Mouse (Mus musculus) kidney, embryonic 16.5 days (tissue): ENCODE measurements around the gene Prrt2. TPM values are rescaled to one million over a fixed set of nuclear protein-coding genes. Genes with fewer than 3 reads are reported as not detected.

ENCODE experiments used
- ATAC-seq: fragments of 200-750 bp; cut with Nextera tagmentation; 2 replicates; pipeline ENCODE4 v1.8.0; 2017; ENCODE audit warnings: moderate TSS enrichment; ENCODE audit not compliant: low FRiP score, low TSS enrichment
- H3K27ac ChIP-seq: fragments of 300-500 bp; sonication (generic); 2 replicates; pipeline ENCODE4 v1.5.1; 2014; ENCODE audit warnings: low read length
- H3K27me3 ChIP-seq: fragments of 300-500 bp; sonication (generic); 2 replicates; pipeline ENCODE4 v1.6.1; 2014; ENCODE audit warnings: low read length, control low read depth, mixed read lengths; ENCODE audit not compliant: insufficient read depth
- H3K36me3 ChIP-seq: fragments of 300-500 bp; sonication (generic); 2 replicates; pipeline ENCODE4 v1.6.1; 2014; ENCODE audit warnings: low read length, control low read depth, mixed read lengths; ENCODE audit not compliant: insufficient read depth
- H3K4me1 ChIP-seq: fragments of 300-500 bp; sonication (generic); 2 replicates; pipeline ENCODE4 v1.6.1; 2014; ENCODE audit warnings: low read length, control low read depth, mixed read lengths; ENCODE audit not compliant: insufficient read depth
- H3K4me2 ChIP-seq: fragments of 300-500 bp; sonication (generic); replicated peaks from 2 replicates; pipeline ENCODE4 v1.6.1; 2014; ENCODE audit warnings: low read depth, low read length
- H3K4me3 ChIP-seq: fragments of 300-500 bp; sonication (generic); 2 replicates; pipeline ENCODE4 v1.5.1; 2014; ENCODE audit warnings: mild to moderate bottlenecking, low read length
- H3K9ac ChIP-seq: fragments of 300-500 bp; sonication (generic); replicated peaks from 2 replicates; pipeline ENCODE4 v1.6.1; 2014; ENCODE audit warnings: low read length
- H3K9me3 ChIP-seq: fragments of 300-500 bp; sonication (generic); 2 replicates; pipeline ENCODE4 v1.6.1; 2016; ENCODE audit warnings: low read length, control low read depth
- WGBS: fragments of 180-500 bp; shearing (Covaris S2); extraction: QIAGEN DNeasy Blood & Tissue Kit; methylation state at CpG from one replicate; pipeline ENCODE4 v1.1.7; 2014; 5-methylcytosine and 5-hydroxymethylcytosine counted together
- polyA plus RNA-seq: library from polyadenylated mRNA; unstranded; fragments of >200 nt; fragmentation: Nextera tagmentation; extraction: Ambion mirVana; gene quantifications from 2 replicates; pipeline ENCODE4 v1.2.1, GENCODE M21; 2015

Prrt2 gene
- polyA plus RNA-seq, 1 experiment from 2014 or later: 6.0 TPM

DNA sequence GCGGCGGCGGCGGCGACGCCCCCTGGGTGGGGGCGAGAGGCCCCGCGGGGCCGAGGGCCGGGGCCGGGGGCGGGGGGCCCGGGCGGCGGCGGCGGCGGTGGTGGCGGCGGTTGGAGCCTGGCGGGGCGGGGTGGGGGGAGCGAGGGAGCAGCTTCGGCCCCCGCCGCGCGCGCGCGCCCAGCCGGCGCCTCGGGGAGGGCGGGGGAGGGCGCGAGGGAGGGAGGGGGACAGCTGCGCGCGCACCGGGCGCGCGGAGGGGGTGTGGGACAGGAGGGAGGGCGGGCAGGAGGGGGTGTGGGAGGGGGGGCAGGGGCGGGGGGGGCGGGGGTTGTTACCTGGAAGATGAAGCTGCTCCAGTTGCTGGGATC, 5.6 kb upstream of the Prrt2 start:
- H3K9ac ChIP-seq: peak overlapping the region; percentile 97
- H3K4me1 ChIP-seq: peaks cover 43% of the 10 kb centered on the region
- H3K36me3 ChIP-seq: peaks cover 54% of the 10 kb centered on the region
- peak overlapping the region; percentile 95 for H3K4me3 ChIP-seq
- no peak for ATAC-seq
- H3K27ac ChIP-seq: peak overlapping the region; percentile 99
- peak overlapping the region; percentile 87 for H3K4me2 ChIP-seq
- WGBS: no CpG with 5 or more reads among the region's 48 CpGs
- no peaks in the 10 kb centered on the region for H3K9me3 ChIP-seq
- H3K27me3 ChIP-seq: no peaks in the 10 kb centered on the region

GRCm38 (mm10) chr7:127026161-127026600, 5.2 kb upstream of the Prrt2 start:
- Histone ChIP-seq H3K9me3 (no peaks in the 10 kb centered on the region), H3K4me3 (peak overlapping the region; percentile 95), H3K4me2 (peak overlapping the region; percentile 87), H3K4me1 (peaks cover 47% of the 10 kb centered on the region), H3K27ac (peak overlapping the region; percentile 99), H3K36me3 (peaks cover 50% of the 10 kb centered on the region), H3K27me3 (no peaks in the 10 kb centered on the region), H3K9ac (peak overlapping the region; percentile 97)
- WGBS: under 1% methylated on average over 17 of the region's 48 CpGs
- ATAC-seq: peak; percentile 11

- peak overlapping the region; percentile 95 for H3K4me3 ChIP-seq
- peaks cover 45% of the 10 kb centered on the region for H3K36me3 ChIP-seq
- no peak for ATAC-seq
- peaks cover 50% of the 10 kb centered on the region for H3K4me1 ChIP-seq
- peak overlapping the region; percentile 97 for H3K9ac ChIP-seq
- H3K4me2 ChIP-seq: peak overlapping the region; percentile 87
- H3K27me3 ChIP-seq: no peaks in the 10 kb centered on the region
- 0% methylated on average over 60 of the region's 65 CpGs for WGBS
- no peaks in the 10 kb centered on the region for H3K9me3 ChIP-seq
- H3K27ac ChIP-seq: peak overlapping the region; percentile 99
These were observed 4.6 kb upstream of the Prrt2 start for GRCm38 (mm10) chr7:127025556-127026160.

GRCm38 (mm10) chr7:127024755-127025555, 3.9 kb upstream of the Prrt2 start:
- WGBS: under 1% methylated on average over 30 of the region's 30 CpGs
- no peaks in the 10 kb centered on the region for H3K27me3 ChIP-seq
- peak overlapping the region; percentile 95 for H3K4me3 ChIP-seq
- peak overlapping the region; percentile 99 for H3K27ac ChIP-seq
- H3K36me3 ChIP-seq: peaks cover 38% of the 10 kb centered on the region
- H3K9me3 ChIP-seq: no peaks in the 10 kb centered on the region
- ATAC-seq: peak; percentile 30
- peak overlapping the region; percentile 87 for H3K4me2 ChIP-seq
- peaks cover 57% of the 10 kb centered on the region for H3K4me1 ChIP-seq
- H3K9ac ChIP-seq: peak overlapping the region; percentile 97

DNA sequence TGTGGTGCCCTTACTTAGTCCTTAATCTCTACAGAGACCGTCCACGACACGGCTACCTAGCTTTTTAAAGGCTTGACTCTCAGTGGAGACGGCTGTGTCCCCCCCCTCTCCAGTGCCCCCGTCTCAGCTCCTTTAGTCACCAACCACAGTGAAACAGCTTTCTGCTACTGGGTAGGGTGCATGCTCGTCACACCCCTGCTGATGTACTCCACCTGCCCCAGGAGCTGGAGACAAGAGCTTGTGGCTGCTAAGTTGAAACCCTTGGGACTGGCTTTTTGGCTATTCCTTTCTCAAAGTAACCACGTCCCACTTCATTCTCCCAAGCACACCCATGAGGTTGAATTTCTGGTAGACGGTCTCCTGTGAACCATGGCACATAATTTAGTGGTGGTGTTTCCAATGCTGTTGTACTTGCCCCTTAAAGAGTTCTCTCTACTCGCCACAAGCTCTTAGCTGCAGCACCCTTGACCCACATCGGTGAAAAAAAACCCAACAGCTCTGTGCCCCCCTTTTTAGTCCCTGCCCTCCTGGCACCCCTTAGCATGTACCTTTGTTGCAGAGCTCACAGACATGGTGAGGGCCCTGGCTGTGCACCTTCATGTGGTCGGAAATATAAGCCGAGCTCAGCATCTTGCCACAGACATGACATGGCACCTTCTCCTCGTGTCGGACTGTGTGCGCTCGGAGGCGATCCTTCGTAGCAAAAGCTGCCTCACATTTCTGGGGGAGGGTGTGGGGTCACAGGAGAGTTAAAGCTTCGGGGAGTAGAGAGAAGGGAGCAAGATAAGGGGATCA, 3.1 kb upstream of the Prrt2 start:
- peak overlapping the region; percentile 99 for H3K27ac ChIP-seq
- peak overlapping the region; percentile 87 for H3K4me2 ChIP-seq
- H3K4me3 ChIP-seq: peak overlapping the region; percentile 95
- peaks cover 33% of the 10 kb centered on the region for H3K36me3 ChIP-seq
- peak overlapping the region; percentile 97 for H3K9ac ChIP-seq
- H3K4me1 ChIP-seq: peaks cover 65% of the 10 kb centered on the region
- ATAC-seq: no peak
- no peaks in the 10 kb centered on the region for H3K9me3 ChIP-seq
- no peaks in the 10 kb centered on the region for H3K27me3 ChIP-seq
- WGBS: 17% methylated on average over 19 of the region's 19 CpGs

GRCm38 (mm10) chr7:127023272-127023691, 2.3 kb upstream of the Prrt2 start:
- ATAC-seq: no peak
- Histone ChIP-seq H3K4me2 (peak overlapping the region; percentile 87), H3K4me3 (peak overlapping the region; percentile 95), H3K36me3 (peaks cover 33% of the 10 kb centered on the region), H3K27ac (peak overlapping the region; percentile 43; the same call in 1 of the 2 replicates), H3K9ac (peak overlapping the region; percentile 97), H3K4me1 (peaks cover 71% of the 10 kb centered on the region), H3K27me3 (no peaks in the 10 kb centered on the region), H3K9me3 (no peaks in the 10 kb centered on the region)
- 83% methylated on average over 13 of the region's 13 CpGs for WGBS

GRCm38 (mm10) chr7:127022528-127023271, 1.7 kb upstream of the Prrt2 start:
- H3K4me2 ChIP-seq: peak overlapping the region; percentile 87
- H3K9ac ChIP-seq: peak overlapping the region; percentile 97; the same call in 1 of the 2 replicates
- peak overlapping the region; percentile 95; the same call in 1 of the 2 replicates for H3K4me3 ChIP-seq
- H3K4me1 ChIP-seq: peaks cover 71% of the 10 kb centered on the region
- no peak for ATAC-seq
- WGBS: 81% methylated on average over 7 of the region's 7 CpGs
- no peaks in the 10 kb centered on the region for H3K27me3 ChIP-seq
- H3K36me3 ChIP-seq: peaks cover 29% of the 10 kb centered on the region
- H3K27ac ChIP-seq: no peak overlapping the region
- H3K9me3 ChIP-seq: no peaks in the 10 kb centered on the region

DNA sequence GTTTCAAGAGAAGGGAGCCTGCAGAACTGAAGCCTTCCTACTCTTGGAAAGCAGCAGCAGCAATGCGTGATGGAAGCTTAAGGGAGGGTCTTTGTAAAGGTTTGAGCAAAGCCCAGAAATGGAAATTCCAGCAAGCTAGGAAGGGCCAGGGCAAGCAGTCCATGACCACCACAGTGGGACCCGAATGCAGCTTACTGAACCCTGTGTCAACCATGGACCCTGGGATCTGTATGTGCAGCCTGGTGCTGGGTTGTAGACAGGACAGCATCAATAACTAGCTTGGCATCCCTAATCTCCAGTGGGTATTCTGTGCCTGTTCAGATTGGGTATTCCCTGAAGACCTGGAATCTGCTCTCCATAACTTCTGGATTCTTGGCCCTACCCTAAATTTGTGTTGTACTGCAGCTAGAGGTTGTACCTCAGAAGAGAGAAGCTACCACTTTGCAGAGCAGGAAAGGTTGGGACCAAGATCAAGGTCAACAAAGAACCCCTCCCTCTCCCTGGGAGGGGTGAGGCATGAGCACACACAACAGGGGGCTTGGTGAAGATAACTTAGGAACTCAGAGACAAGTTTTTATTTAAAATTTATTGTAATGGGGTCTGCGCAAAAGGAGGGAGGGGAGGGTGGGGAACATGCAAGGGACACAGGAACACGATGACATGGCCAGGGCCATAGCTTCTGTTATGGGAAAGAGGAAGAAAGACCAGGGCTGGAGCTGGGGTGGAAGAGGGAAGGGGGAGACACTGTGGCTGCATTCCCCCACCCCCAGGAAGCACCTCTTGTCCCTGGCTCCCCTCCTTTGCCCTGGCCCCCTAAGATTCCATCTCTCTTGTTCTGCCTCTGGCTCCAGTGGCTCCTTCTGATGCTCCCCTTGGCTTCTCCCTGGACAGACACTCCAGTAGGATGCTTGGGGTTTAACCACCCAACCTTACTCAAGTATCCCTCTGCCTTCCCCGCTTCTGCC, 834 bp upstream of the Prrt2 start:
- ATAC-seq: no peak
- Histone ChIP-seq H3K27ac (peak overlapping the region; percentile 58), H3K9me3 (no peaks in the 10 kb centered on the region), H3K27me3 (no peaks in the 10 kb centered on the region), H3K4me1 (peaks cover 71% of the 10 kb centered on the region), H3K9ac (peak overlapping the region; percentile 64), H3K4me3 (peak overlapping the region; percentile 48), H3K36me3 (peaks cover 29% of the 10 kb centered on the region), H3K4me2 (peak overlapping the region; percentile 63)
- whole genome bisulfite sequencing: 41% methylated on average over 5 of the region's 5 CpGs
